Mouse (Mus musculus) lung, postnatal 14 days (tissue): ENCODE results near the gene Cetn4.
A peak's percentile ranks its signal among the peaks of the same experiment; 100 is the strongest.

Experiments
- DNase-seq: peaks from one replicate; pipeline ENCODE4 v3.0.0; 2021

Cetn4 gene

GRCm38 (mm10) chr3:37299470-37299869 lies 13.0 kb downstream of the Cetn4 start:
- DNase-seq, result no peak

DNA sequence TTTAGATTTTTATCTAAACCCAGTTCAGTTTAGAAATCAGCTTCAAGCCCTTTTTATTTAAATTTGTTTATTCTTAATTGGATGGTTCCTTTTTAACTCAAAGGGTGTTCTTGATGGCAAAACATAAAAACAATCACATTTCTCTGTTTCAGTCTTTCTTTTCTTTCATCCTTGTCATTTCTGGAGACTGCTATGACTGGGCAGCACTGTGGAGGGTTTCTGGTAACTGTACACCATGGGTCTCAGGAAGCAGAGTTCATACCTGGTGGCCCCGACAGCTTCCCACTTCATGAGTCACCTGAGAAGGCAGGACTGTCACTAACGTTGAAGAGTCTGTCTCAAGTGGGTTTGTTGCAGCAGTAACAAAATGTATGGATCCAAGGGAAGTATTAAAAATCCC lies 19.9 kb downstream of the Cetn4 start:
- DNase-seq, result no peak

GRCm38 (mm10) chr3:37291929-37292328 lies 20.6 kb downstream of the Cetn4 start:
- no peak for DNase-seq

DNA sequence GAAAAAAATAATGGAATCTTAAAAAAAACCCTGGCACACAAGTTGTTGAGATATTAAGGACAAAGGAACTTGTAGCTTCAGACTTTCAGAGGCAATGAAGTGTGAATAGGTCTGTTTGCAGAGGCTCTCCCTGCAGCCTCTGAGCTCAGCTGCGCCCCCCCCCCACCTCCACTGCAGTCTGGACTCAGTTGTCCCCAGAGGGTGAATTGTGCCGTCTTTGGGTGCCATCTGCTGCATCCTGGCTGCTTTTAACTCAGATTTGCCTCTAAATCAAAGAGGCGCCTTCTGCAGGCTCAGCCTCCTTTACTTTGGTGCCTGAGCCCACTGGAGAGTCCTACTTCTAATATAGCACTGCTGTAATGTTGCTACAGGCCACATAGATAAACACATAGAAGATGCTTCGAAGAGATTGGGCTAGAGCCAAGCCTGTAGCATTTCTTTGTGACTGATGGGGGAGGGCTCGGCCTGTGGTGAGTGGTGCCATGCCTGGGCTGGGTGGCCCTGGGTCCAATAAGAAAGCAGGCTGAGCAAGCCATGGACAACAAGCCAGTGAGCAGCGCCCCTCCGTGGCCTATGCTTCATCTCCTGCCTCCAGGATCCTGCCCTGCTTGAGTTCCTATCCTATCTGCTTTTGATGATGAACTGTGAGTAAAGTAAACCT lies 21.5 kb downstream of the Cetn4 start:
- no peak for DNase-seq

- no peak for DNase-seq
Measured at GRCm38 (mm10) chr3:37289237-37289636, 23.3 kb downstream of the Cetn4 start.

DNA sequence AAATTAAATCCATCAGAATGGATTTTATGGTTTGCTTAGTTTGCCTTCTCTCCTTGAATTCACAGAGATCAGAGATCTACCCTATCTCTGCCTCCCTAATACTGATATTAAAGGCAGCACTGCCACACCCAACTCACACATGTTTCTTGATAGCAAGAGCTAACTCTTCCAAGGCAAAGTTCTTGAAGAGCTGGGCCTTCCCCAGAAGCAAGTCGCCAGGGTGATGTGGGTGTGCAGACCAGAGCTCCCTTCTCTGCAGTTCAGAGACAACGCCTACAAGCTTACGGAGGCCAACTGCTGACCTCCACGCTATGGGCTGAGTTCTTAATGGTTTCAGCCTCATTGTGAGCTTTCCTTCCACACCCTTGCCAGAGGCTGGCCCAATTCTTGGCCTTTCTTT lies 29.3 kb downstream of the Cetn4 start:
- no peak for DNase-seq

GRCm38 (mm10) chr3:37282299-37282922 lies 30.1 kb downstream of the Cetn4 start:
- no peak for DNase-seq

DNA sequence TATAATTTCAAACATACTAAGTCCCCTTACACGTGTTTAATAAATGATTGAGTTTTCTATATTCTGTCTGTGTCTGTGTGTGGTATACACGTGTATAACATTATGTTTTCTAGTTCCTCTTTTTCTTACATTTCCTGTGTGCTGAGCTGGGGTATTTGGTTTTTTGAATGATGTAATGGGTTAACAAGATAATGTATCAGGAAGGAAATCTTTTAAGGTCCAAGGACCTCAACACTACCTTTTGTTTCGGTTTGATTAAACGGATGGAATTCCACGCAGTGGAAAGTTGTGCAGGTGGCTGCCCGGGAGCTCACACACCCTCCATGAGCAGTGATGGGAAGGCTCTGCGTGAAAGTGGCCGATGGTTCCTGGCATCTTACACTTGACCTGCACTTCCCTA lies 31.6 kb downstream of the Cetn4 start:
- no peak for DNase-seq

GRCm38 (mm10) chr3:37280221-37280620 lies 32.3 kb downstream of the Cetn4 start:
- DNase-seq, result no peak

DNA sequence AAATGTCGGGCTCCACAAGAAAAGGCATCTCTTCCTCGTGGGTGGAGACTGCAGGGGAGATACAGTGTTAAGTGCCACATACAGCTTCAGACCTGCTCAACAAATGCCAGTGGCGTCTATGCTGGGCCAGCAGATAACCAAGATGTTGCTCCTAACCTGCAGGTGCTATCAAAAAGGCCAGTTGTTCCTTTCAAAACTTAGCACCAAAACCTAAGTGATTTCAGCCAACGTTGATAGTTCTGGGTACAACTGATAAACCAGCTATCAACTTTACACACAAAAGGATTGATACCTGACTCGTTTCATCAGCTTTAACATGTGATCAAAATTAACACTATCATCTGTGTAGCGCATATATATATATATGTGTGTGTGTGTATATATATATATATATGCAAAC lies 37.8 kb downstream of the Cetn4 start:
- no peak for DNase-seq

- no peak for DNase-seq
Measured at GRCm38 (mm10) chr3:37273092-37273491, 39.4 kb downstream of the Cetn4 start.

DNA sequence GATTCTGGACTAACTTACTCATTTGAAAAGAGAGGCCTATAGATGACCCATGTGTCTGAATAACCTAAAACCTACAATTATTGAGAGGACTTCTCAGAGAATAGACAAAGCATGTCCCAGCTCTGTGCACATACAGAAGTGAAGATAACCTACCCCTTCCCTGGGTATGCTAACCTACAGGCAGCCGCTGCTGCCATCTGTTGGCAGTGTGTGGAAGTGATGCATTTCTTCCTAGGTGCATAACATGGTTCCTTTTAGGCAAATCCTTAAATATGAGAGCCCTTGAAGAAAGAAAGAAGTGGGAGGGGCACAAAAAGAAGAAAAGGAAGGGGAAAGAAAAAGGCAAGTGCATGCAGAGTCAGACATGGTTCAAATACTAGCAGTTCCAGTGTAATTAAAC lies 41.3 kb downstream of the Cetn4 start:
- peak; percentile 62 for DNase-seq

GRCm38 (mm10) chr3:37269926-37270325 lies 42.6 kb downstream of the Cetn4 start:
- DNase-seq, result no peak

- DNase-seq, result no peak
Measured at GRCm38 (mm10) chr3:37268338-37268737, 44.2 kb downstream of the Cetn4 start.

DNA sequence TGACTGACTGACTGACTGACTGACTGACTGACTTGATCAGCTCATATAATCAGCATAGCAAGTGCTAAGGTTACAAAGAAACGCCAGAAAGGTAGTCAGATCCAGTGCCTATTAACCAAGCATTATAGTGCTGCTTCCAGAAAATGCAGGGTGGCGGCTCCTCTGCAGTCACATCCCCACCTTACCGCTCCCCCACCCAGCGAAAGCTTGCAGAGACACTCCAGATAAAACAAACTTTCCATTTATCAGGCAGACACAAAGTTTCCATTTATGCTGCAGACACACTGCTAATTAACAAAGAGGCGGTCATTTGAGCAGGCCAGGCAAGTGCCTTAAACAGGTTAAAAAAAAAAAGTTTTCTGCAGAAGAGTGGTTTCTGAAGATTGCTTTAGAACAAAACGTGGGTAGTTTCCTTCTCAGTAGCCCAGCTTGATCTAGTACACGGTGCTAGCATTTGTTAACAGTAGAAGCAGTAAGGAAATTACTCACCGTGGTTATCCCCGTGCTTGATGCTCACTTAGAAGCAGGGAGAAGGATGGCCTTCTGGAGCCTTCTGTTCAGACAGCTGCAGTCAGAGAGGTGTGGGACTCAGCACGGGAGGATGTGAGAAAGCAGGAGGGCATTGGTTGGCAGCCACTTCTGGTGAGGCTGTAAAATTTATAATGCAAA lies 53.0 kb downstream of the Cetn4 start:
- DNase-seq, result no peak

GRCm38 (mm10) chr3:37257776-37258175 lies 54.7 kb downstream of the Cetn4 start:
- no peak for DNase-seq
